Mouse (Mus musculus) gonadal fat pad, adult 2 months (tissue): ENCODE measurements around the gene Adm. TPM values are rescaled to one million over a fixed set of nuclear protein-coding genes. Genes with fewer than 3 reads are reported as not detected.
"Not testable (repeated sequence)": the region's sequence is repeated elsewhere in the genome, so short reads cannot be mapped to it uniquely, and the experiment has no call there.

ENCODE experiments used
- DNase-seq: peaks from one replicate; pipeline ENCODE4 v3.0.0-alpha.2; 2012; ENCODE audit warnings: low read depth
- polyA plus RNA-seq: library from polyadenylated mRNA; depleted of rRNA; stranded (reverse); fragments of >200 nt; gene quantifications from 2 replicates; pipeline ENCODE4 v1.2.3, GENCODE M21; 2012

Adm gene
- polyA plus RNA-seq, 1 experiment, result 17.4 TPM

DNA sequence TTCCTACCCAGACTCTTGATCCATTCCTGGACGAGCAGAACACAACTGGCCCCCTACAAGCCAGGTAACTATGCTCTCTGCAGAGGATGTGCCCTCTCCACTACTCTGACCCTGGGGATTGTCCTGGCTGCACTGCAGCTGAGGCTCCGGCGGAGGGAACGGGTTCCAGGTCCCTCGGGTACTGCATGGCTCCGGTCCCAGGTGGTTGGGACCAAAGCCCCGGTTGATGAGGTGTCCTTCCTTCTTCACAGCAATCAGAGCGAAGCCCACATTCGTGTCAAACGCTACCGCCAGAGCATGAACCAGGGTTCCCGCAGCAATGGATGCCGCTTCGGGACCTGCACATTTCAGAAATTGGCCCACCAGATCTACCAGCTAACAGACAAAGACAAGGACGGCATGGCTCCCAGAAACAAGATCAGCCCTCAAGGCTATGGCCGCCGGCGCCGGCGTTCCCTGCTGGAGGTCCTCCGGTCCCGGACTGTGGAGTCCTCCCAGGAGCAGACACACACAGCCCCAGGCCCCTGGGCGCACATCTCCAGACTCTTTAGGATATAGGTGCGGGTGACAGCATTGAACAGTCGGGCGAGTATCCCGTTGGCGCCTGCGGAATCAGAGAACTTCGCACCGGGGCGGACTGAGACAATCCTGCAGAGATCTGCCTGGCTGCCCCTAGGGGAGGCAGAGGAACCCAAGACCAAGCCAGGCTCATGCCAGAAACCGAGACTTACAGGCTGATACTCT lies 1.3 kb downstream of the Adm start:
- DNase-seq, result no peak

DNA sequence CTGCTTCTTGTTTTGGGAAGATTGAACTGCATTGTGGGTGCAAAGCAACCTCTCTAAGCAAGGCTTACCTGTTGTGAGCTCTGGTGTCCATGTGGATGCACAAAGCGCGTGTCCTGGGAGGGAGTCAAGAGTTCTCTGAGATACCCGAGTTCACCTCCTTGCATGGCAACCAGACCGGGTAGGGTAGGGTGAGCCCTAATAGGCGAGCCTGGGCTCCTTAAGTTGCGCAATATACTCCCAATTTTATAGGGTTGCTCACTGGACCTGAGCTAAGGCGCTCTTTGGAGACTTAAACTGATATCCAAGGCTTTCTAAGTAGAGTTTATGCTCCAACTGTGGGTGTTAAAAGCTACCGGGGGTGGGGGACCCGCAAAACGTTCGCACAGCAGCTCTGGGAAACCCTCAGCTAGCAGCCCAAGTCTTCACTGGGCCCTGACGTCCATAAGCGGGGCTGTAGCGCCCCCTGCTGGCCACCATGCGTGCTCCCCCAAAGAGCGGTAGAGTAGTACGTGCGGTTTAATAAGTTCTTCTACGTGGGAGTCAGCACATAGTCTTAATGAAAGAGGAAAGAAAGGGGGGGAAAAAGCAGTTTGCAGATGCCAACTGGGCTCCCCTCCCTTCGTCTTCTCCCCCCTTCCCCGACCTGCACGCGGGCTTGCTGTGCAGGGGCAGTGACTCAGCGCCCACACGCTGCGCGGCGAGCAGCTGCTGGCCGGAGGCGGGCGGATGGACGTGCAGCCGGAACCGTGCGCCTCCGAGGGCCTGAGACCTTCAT lies 2.6 kb downstream of the Adm start:
- no peak for DNase-seq

DNA sequence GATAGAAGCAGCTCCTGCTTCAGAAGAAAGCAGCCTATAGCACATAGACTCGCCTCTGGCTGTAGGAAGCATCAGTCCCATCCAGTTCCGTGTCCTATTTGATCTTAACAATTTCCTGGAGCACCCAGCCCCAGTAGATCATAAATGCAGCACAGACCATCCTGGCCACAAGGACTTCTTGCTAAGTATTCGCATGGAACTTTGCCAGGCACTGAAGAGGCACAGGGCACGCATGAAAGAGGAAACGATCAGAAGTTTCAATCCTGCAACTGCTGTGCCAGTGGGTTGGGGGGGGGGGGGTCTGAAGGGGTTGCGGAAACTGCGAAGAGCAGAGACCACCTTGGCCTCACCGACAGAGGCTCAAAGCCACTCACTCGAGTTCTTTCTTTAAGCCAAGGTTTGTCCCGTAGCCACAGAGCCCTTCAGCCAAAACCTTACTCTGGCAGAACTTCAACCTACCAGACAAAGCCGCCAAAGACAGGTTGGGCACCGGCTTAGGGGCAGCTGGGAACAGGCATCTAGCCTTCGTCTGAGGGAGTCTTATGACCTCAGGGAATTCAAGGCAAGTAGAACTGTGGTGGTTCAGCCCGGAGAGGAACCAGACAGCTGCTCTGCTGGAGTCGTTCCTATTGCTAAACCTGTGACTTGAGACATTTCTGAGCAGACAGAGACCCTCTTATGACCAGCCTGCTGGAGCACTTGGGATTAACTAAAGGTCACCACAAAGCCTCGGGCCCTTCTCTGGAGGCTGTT lies 3.9 kb downstream of the Adm start:
- DNase-seq, result no peak

DNA sequence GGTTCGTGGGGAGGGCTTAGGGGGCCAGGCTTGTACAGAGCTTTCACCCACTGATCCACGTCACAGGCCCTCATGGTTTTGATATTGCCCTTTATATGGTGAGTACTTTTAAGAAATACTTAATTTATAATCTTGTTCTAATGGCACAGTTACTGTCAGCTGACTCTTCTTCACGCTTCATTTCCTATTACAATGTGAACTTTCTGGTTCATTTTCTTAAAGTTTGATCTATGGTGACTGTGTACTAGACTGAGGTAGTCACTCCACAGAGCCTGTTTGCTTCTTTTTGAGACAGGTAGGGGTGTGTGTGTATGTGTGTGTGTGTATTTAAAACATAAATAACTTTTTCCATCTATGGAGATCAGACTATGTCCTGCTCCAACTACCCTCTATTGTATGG lies 8.5 kb downstream of the Adm start:
- DNase-seq, result no peak

DNA sequence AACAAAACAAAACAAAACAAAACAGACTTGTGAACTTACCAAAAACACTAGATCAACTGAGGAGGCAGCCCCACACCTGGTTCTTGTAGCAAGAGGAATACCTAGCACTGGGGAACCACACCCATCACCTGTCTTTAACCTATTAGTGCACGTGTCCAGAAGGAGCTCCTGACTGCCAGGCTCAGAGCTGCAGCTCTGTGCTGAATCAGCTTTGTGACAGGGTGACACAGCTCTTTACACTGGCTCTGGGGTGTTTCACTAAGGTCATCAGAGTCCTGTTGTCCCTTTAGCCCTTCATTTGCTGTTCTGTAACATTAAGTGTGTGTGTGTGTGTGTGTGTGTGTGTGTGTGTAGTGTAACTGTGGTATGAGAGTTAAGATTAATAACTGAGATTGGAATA lies 9.1 kb downstream of the Adm start:
- no peak for DNase-seq

DNA sequence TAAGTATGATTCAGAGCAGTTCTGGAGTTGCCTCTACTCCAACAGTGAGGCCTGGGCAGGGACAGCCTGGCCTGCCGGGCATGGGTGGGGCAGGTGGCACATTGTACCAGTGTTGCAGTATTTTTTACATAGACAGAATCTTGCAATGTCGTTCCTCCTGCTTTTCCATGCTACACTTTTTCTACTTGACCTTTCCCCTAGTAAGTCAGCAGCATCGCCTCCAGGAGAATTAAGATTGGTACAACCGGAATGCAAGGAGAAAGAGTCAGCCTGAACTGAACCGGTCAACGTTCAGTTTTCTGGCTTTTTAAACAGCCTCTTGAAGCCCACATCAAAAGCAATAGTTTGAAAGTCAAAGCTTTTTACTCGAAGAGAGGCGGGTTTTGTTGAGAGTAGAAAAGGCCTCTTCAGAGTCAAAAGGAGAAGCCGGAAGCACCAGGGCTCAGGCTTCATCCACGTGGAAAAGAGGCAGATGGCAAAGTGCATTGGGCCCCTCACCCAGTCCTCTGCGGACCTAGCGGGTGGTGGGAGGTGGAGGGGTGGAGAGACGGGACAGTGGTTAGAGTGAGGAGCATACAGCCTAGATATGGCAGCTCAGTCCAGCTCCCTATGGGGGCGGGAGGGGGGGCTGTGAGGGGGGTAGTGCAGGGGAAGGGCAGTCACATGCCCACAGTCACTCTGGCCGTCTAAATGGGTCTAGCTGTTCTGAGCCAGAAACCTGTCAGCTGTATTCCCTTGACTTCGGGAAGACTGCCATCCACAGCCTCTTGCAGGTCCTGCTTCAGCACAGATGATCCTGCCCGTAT lies 11.0 kb downstream of the Adm start:
- DNase-seq, result no peak

DNA sequence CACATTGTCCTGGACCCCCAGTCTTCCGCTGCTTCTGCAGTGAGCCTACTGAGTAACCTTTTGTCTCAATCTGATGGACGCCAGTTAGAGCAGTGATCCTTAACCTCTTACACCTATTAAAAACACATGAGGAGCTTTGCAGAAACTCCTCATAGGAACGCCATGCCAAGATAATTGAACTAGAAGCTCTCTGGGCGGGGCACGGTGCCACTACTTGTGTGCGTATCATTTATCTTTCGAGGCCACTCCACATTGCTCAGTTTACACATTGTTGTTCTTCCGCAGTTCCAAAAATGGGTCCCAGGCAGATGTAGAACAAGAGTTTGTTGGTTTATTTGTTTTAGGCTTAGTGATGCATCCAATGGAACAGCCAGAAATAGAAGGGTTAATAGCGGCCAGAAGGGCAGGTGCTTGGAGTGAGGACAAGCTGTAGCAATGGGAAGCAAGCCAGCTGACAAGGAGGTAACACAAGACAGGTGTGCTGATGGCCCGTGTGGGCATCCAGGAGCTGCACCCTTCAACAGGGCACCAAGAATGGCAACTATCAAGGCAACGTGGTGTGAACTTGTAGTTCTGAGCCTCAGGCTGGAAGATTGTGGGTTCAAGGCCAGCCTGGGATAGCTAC lies 11.9 kb downstream of the Adm start:
- no peak for DNase-seq

DNA sequence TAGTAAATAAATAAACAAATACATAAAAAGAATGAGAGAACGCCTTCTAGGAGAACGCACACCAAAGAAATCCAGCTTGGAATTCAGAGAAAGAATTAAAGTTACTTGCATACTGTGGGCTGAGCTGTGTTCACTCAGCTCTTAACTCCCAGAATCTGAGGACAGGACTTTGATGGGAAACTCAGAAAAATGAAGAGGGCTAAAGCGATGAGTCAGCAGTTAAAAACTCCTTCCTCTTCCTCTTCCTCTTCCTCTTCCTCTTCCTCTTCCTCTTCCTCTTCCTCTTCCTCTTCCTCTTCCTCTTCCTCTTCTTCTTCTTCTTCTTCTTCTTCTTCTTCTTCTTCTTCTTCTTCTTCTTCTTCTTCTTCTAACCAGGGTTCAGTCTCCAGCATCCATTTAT lies 12.5 kb downstream of the Adm start:
- DNase-seq, result not testable (repeated sequence)

DNA sequence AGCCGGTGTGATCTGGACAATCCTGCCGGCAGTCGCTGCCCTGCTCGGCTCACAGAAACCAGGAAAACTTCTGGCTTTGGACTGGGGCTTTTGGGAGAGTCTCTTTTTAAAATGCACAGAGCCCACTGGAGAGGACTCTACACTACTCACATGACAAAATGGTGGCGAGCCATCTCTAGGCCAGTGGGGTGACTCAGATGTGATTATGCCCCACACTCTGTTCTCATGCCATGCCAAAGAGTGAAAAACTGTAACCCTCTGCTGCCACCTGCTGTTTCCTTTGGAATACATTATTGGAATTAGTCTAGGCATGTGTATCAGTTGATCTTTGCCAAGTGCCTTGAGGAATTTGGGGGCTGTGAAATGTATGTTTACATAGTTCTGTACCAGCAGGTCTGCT lies 17.9 kb downstream of the Adm start:
- no peak for DNase-seq

DNA sequence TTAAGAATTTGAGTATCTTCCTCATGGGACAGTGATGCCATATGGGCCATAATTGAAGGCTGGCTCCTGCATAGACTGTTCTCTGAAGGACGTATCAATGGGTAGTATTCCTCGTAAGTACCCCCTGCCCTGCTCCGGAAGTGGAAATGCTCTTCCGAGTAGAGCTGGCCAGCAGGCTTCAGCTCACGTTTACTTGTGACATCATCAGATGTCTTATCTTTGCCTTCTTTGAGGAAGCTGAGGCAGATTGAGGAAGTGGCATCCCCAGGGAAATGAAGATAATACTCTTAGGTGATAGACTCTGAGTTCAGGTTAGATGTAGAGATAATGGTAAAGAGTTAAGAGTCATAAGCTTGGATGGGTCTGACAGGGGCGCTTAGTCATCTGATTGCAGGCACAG lies 18.4 kb downstream of the Adm start:
- DNase-seq, result no peak

DNA sequence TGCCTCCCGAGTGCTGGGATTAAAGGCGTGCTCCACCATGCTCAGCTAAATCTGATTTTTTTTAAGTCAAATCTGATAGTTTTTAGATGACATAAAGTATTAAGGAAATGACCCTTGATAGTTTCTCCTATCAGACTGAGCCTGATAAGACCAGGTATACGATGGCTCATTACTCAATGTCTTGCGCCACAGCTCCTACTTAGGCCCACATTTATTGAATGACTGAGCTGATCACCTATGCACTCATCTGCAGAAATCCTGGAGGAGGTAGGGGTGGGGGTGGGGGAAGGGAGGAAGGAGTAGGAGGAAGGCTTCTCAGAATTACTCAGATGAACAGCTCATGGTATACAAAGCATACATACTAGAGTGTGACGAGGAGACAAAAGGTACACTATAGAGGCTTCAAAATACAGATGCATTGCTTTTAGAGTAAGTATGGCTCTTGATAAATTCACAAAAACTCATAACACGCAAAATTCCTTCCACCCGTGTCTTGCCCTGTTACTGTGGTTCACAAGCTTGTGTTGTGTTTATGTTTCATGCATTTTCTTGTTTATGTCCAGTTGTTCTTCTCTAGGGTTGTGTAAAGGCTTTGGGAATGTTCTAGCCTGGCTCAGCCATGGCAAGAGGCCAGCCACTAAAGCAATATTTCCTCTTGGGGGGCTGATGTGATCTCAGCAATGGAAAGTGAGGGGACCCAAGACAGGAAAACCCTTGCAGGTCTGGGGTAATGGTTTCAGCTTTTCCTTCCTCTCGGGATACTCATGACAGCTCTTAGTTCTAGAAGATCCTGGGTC lies 19.3 kb downstream of the Adm start:
- DNase-seq, result no peak

DNA sequence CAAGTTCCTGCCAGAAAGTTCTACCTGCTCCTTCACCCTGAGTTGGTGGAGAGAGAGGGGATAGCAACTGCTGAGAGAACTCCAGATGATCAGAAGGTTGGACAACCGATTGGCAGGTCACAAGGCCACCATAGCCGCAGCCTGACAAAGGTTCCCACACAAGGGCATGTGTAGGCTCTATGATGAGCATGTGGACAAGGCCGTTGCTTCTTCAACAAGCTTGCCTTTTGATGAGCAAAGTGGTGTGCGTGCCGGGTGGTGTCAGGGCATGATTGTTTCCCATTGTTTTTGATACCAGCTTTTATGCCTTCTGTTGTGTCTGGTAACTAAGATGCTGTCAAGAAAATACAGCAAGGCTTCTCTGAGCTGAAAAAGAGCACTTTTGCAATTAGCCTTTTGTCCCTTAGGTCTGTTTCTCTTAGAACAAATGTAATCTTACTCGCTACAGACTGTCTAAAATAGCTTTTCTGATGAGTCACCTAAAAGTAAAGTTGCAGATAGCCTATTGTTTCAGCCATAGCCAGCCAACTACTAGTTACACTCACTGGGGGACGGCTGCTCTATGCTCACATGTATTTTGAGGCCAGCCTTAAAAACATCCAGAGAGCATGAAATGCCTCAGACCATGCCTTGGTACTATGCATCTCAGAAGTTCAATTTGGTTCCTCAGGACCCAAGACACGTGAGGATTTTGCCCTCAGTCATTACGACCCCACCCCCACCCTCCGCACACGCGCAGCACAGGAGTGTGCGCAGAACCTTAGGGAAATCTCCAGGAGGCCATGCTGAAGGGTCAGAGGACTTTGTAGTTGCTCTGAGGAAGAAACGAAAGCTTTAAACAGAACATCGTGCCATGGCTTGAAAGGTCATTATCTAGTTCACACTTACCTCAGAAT lies 20.3 kb downstream of the Adm start:
- no peak for DNase-seq

DNA sequence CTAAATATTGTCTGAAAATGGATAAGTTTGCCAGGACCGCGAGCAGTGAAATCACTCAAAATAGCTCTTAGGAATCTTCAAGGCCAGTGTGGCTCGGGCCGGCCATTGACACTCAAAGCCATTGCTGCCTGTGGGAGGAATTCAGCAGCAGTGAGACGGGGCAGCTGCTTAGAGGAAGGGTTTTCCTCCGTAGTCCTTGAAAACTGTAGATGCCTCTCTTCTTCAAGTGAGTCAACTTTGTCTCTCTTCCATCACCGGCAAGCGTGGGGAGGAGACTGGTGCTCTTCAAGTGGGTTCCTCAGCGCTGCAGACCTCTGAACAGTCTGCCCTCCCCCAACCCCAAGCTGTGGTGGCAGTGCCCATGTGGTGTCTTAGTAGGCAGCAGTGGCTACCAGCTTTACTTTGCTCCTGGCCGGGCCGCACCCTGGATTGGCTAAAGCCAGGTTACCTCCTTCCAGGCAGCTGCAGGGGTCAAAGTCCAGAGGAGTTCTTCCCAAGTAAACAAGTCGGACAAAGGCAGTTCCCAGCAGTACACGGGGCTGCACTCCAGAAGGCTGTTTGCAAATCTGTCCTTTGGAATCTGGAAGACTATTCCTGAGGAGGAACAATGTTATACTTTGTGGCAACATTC lies 21.1 kb downstream of the Adm start:
- DNase-seq, result no peak

DNA sequence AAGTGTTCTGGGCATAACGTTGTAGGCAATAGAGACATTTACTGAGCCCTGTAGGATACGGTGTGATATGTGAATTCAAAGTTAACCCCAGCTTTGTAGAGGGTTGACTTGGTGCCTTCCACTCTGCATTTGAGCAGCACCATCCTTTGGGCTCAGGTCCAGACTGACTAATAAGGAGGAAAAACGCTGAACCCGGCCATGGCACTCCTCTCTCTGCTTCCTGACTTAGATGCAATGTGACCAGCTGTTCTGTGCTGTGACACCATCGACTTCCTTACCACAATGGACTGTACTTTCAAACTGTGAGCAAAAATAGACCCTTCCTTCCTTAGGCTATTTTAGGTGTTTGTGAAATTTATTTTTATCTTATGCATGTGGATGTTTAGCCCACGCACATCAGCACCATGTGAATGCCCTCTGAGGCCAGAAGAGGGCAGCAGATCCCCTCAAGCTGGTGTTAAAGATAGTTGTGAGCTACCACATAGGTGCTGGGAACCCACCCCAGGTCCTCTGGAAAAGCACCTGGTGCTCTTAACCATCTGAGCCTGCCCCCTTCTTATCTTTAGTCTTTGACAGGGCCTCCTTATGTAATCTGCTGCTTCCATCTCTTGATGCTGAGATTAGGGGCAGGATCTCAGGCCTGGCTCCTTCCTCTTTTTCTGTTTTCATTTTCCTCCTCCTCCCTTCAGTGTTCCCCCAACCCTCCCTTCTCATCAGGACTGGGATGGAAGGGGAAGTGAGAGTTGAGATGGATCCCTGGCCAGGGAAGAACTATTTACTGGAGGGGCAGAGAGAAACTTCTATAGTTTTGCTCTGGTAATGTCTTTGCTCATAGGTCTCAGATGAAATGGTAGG lies 21.9 kb downstream of the Adm start:
- no peak for DNase-seq

DNA sequence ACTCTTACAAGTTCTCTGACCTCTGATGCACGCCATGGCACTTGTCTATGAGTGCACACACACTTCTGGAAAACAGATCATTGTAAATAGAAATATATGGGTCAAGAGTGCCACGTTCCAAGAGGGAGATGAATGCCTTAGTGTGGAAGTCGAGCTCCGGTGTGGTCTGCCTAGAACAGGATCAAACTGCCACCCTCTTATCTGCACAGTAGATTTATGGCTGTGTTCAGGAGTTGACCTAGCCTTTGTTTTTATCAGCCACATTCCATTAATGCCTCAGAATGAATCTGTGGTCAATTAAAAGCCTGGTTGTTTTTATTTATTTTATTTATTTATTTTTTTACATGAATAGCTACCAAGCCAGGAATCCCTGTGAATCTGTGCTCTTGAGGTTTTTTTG lies 23.0 kb downstream of the Adm start:
- no peak for DNase-seq

DNA sequence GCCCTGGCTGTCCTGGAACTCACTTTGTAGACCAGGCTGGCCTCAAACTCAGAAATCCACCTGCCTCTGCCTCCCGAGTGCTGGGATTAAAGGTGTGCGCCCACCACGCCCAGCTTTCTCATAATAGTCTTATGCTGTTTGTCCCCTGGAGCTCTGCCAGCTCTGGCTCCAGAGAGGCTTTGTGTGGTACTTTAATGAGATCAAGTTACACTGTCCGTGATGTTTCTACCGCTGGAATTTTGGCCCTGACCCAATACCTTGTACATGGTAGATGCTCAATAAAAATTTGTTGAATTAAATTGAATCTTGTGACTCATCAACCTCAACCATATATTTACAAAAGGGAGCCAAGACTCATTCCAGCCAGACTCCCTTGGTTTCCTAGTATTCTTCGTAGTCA lies 23.6 kb downstream of the Adm start:
- DNase-seq, result no peak

DNA sequence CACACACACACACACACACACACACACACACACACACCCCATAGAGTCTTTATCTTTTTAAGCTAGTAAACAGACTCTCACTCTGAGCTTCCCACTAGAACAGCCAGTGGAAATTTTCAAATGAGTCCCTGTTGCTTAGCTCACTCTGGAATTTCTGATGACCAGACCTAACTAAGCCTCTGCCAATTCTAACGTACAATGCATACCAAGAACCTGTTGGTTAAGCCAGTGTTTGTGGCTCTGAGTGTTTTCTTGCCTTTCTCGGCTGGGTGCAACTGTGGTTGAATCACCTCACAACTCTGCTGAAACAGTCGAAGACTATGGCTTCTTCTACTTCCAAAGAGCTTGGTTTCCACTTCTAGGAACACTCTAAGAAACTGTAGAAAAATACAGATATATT lies 27.8 kb downstream of the Adm start:
- DNase-seq, result no peak

DNA sequence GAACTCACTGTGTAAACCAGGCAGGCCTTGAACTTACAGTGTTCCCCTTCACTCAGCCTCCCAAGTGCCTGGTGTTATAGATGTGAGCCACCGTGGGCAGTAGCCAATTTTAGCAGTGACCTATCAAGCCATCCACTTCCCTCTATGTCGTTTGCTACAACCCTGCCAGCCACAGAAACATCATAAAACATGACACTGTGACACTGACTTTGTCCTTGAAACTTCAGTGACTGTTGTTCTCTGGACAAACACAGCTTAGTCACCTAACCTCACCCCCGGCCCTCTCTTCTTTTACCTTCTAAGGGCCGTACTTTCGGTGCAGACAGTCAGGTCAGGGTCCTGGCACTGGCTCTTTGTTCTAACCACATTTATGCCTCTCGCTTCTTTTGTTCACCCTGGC lies 28.5 kb downstream of the Adm start:
- DNase-seq, result no peak
